Mouse (Mus musculus) megakaryocyte, adult 5-6 weeks (primary cell): Measurements from ENCODE around the gene Ncoa3. TPM values are rescaled to one million over a fixed set of nuclear protein-coding genes. Genes with fewer than 3 reads are reported as not detected.
"Not testable (repeated sequence)": the region's sequence is repeated elsewhere in the genome, so short reads cannot be mapped to it uniquely, and the experiment has no call there.

Experiments
- ATAC-seq: 2 replicates; pipeline ENCODE4 v1.8.0; 2016; ENCODE audit warnings: mild to moderate bottlenecking, inconsistent platforms; ENCODE audit not compliant: poor library complexity, severe bottlenecking
- total RNA-seq, 2 experiments: library from RNA; stranded (forward) in 1 of 2; stranded (reverse) in 1 of 2; fragments of 153-499, 151-499 nt in 1 of 2; fragments of 221-1000, 200-1000 nt in 1 of 2; gene quantifications; 2 replicates each; pipeline versions ENCODE4 v1.2.3 to v1.2.4; 2015 to 2017

Gene Ncoa3
- 50.7 and 54.8 TPM in 2 replicates for total RNA-seq (2015)
- 55.7 and 59.8 TPM in 2 replicates for total RNA-seq (2017)

DNA sequence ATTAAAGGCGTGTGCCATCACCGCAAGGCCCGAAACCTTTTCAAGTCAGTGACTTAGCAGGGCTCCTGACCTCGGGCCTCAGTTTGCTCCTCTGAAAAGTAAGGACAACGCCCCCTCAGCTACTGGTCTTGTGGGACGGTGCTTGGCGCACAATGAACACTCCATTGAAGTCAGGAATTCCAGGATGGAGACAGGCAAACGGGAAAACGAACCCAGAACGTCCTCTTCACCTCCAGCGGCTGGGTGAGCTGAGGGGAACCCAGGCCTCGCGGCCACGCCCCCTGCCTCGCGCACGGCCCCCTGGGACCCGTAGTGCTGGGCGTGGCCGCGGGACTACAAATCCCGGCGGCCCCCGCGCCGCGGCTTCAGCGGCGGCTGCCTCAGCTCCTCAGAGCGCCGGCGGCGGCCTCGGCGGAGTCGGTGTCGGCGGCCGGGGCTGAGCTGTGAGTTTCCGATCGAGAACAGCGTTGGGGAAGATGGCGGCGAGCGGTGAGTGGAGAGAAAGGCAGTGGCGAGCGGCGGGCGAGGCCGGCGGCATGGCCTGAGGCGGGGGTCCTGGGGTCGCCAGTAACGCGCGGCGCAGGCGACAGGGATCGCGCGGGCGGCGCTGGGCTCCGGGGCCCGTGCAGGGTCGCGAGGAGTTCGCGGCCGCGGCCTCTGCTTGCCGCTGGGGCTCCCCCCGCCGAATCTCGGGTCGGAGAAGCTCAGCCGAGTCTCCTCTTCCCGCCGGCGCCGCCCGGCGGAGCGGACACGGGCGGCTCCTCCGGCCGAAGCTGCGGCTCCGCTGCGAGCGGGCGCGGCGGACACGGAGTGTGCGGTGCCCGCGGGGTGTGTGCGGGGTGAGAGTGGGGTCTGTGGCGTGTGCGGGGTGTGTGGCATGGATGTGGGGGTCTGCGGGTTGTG is at the start of gene Ncoa3:
Gene Ncoa3, plus strand, starts transcription at position 367 of the 903 bp plus-strand sequence.
- peak; percentile 98 for ATAC-seq

DNA sequence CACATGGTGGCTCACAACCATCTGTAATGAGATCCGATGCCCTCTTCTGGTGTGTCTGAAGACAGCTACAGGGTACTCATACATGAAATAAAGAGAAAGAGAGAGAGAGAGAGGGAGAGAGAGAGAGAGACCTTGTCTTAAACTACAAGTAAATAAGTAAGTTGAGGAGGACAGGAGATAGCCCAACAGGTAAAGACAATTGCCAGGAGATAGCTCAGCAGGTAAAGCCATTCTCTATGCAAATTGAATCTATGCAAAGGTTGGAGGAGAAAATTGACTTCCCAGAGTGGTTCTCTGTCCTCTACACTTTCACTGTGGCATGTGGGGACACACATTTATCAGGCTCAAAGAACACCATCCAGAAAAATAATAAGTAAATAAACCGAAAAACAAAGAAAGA is 49.3 kb upstream of the Ncoa3 start:
- ATAC-seq, result no peak

DNA sequence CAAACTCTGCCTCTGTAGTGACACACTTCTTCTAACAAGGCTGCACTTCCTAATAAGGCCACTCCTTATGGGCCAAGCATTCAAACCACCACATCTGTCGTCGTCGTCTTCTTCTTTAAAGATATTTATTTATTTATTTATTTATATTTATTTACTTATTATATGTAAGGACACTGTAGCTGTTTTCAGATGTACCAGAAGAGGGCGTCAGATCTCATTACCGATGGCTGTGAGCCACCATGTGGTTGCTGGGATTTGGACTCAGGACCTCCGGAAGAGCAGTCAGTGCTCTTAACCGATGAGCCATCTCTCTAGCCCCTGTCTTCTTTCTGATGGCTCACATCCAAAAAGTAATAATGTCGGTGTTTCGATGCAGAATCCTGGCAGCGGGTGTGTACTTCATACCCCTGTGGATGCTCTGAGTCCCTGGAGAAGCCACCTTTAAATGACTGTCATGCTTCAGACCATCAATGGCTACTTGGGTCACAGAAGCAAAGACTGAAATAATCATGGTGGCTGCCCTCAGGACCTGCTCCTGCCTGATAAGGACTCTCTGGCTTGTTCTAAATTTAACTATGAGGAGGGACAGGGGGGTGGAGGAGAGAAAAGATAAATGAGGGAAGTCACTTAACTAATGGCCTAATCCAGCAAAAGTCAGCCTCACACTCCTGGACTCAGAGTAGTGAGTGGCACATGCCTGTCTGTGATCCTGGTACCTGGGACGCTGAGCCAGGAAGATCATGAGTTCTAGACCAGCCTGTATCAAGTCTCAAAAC is 47.7 kb upstream of the Ncoa3 start:
- ATAC-seq, result no peak

DNA sequence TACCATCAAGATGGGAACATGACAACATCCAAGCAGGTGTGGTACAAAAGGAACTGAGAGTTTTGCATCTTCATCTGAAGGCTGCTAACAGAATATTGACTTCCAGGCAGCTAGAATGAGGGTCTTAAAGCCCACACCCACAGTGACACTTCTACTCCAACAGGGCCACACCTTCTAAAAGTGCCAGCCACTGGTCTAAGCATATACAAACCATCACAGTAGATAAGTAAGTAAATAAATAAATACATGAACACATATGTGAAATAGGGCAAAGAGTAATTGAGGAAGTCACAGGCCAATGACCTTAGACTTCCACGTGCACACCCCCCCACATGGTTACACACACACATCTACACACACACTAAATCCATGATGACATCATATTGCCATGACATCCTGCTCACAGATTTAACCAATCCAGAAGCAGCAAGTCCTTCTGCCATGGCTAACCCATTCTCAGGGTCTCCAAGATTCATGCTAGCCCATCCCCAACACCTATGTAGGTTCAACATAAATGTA is 46.3 kb upstream of the Ncoa3 start:
- ATAC-seq, result peak; percentile 50

DNA sequence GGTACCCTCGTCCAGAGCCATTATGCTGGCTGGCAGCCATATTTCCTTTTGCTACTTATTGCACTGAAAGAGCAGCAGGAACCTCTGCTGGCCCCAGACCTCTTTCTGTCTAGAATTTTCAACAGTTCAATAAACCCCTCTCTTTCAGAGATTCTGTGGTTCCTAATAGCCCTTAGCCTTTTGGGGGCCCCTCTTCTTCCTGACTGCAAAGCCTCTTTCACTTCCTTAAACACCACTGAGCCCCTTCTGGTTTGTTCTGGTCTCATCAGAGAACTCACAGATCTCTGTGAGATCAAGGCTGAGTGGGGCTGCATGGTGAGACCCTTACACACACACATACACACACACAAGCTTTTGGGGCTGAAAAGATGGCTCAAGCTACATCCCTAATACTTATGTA is 44.4 kb upstream of the Ncoa3 start:
- peak; percentile 47; the same call in 1 of the 2 replicates for ATAC-seq

DNA sequence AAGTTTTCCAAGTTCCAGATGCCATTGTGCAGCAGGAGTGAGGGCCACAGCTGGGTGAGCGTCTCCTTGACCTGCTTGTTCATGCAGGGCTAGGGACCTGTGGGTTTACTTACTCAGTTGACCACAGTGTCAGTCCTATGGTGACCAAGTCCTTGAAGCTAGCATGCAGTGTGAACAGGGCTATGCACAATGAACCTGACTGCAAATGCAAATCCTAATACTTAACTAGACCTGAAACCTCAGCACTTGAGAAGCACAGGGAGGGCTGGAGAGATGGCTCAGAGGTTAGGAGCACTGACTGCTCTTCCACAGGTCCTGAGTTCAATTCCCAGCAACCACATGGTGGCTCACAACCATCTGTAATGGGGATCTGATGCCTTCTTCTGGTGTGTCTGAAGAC is 43.7 kb upstream of the Ncoa3 start:
- not testable (repeated sequence) for ATAC-seq

DNA sequence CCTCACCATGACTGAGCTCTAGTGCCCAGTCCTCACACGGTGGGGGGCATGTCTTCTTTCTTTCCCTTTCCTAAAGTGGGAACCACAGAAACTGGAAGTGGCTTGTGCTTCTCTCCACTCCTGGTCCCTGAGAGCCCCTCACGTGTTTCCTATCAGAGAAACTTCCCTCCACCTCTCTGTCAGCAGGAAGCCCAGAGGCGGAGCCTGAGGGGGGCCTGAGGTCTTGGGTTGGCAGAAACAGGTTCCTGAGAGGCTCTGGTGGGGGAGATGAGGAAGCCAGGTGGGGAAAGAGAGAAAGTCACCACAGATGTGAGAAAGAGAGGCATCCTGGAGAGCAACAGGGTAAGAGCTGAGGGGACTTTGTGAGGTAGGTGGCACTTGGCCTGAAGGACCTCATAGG is 42.7 kb upstream of the Ncoa3 start:
- ATAC-seq, result peak; percentile 68

DNA sequence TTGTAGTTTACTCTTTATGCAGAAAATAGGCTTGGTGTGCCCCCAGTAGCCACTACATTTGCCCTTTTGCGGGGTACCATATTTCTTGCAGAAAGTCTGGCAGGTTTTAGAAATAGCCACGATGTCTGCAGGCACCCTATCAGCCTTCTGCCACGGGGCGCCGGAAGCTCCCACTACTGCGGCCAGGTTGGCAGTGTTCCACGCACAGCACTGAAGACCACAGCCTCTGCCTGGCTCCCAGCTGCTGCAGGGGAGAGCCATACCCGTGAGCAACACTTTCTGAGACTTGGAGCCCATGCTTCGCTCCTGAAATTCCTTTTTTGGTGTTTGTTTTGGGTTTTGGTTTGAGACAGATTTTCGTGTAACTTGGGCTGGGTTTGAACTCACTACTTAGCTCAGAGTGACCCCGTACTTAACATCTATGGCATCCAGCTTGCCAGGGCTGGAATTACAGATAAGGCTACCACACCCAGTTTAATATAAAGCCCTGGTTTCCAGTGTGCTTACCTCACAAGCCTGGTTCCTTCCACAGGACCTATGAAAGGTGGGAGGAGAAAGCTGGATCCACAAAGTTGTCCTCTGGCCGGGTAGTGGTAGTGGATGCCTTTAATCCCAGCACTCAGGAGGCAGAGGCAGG is 40.9 kb upstream of the Ncoa3 start:
- no peak for ATAC-seq

DNA sequence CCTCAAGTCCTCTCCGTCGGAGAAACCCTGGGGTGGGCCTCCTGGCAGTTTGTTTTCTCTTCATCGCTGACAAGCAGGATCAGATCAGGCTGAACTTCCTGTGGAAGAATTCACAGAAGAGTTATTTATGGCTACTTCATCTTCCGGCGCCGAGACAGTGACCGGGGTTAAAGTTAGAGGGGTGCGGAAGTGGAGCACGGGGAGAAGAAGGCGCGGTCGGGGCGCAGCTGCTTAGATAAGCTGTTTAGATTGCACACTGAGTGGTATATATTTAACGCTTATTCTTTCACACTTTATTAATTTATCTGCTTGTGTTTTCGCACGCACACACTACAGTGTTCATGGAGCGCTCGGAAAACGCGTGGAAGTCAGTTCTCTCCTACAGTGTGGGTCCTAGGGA is 37.6 kb upstream of the Ncoa3 start:
- ATAC-seq, result peak; percentile 83

DNA sequence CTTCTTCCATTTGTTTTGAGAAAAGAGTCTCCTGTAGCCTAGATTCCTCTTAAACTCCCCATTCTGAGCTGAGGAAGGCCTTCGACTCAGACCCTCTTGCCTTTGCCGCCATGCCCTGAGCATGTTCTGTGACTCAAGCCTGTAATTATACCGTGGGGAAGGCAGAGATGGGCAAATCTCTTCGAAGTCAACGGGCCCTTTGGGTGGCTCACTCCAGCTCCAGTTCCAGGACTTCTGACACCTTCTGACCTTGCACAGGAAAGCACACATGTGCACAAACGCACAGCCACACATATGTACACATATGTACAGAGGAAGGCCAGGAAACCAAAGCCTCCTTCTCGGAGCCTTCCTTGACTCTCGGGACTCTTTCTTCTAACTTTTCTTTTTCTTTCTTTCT is 37.0 kb upstream of the Ncoa3 start:
- 0 out of 2 replicates have a peak, but pooled peaks have one; percentile 18 for ATAC-seq

DNA sequence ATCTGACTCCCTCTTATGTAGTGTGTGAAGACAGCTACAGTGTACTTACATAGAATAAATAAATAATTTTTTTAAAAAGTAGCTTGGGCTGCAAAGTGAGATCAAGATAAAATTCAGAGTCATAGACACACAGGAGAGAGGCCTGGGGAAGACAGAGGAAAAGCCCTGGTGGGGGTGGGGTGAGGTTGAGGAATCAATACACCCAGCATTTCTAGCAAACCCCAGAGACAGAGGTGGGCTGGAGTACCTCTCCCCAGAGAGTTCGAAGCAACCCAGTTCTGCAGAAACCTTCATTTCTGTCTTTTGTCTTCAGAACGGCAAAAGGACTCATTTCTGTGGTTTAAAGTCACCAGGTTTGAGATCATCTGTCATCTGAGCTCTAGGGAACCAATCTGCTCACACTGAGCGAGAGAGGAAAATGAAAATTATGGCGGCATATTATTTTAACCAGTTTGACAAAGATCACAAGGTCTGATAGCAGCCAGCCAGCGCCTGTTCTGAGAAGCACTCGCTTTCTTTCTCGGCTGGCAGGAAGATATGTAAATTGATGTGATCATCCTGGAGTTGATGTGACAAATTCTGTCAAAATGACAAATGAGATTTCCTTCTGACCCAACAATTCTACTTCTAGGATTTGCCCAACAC is 36.2 kb upstream of the Ncoa3 start:
- no peak for ATAC-seq

DNA sequence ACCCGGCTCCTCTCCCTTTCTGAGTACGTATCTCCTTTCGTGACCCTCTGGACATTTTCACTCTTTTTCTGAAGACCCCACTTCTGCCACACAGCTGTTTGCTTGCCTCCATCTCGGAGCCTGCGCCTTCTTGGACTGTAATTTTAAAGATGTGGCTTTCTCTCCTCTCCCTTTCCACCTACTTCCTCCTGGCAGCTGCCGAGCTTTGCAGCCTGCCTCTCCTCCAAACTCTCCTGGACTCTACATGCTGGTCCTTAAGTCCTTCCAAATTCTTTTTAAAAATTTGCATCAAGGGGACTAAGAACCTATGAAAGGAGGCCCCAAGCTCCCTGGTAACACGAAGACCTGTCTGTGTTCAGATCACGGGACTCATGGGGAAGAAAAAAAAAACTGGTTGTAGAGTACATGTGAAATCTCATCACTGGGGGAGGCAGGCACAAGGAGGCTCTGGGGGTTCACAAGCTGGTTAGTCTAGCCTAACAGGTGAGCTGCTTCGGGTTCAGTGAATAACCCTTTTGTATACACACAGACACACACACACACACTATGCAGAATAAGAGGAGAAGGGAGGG is 35.1 kb upstream of the Ncoa3 start:
- no peak for ATAC-seq

DNA sequence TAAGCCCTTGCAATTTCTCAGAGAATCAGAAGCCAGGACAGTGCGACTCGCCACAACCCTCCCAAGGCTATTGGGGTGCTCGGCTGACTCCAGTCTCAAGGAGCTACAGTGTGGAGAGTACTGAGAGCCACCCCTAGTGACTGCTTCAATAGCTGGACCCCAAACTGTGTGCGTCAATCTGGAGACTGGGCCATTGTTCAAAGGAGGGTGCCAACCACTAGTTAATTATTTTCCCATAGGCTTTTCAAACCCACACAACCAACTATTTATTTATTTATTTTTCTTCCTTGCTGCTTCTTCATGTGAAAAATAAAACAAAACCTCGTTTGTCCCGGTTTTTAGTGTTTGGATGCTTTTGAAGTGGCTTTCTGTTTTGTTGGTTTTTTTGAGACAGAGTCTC is 33.9 kb upstream of the Ncoa3 start:
- ATAC-seq, result no peak

DNA sequence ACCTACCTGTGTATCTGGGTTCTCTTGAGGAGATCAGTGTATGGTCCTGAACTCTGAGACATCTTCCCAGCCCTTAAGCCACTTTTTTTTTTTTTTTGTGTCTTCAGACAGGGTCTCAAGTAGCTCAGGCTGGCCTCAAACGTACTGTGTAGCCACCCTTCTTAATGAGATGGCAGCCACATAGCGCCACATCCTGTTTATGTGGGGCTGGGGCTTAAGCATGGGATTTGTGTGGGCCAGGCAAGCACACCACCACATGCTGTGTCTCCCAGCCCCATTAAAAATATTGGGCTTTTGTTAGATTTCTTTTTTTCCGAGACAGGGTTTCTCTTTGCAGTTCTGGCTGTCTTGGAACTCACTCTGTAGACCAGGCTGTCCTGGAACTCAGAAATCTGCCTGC is 31.7 kb upstream of the Ncoa3 start:
- no peak for ATAC-seq

DNA sequence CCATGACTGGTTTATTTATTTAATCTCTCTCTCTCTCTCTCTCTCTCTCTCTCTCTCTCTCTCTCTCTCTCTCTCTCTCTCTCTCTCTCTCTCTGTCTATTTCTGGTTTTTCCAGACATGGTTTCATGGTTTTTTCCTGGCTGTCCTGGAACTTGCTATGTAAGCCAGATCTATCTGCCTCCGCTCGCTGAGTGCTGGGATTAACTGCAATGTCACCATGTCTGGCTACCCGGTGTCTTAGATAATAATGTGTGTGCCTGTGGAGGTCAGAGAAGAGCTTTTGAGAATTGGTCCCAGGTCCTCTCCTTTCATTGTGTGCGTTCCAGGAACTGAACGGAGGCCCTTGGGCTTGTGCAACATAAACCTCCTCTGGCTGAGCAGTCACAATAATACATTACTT is 29.6 kb upstream of the Ncoa3 start:
- no peak for ATAC-seq

DNA sequence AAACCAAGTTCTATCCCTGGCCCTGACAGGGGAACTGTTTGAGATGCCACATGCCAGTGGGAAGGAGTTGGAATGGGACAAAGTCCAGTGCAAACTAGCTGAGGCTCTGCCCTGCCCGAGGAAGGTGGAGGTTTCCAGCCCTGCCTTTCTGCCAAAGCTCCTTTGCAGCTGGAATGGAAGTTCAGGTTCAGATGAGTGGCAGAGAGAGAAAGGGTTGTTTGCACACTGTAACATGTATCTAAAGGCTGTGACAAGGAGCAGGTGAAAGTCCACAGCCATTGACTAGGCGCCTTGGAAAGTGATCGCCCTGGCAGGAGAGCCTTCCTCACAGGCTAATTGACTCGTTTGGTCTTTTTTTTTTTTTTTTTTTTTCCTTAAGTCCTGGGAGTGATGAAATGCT is 28.3 kb upstream of the Ncoa3 start:
- ATAC-seq, result no peak

DNA sequence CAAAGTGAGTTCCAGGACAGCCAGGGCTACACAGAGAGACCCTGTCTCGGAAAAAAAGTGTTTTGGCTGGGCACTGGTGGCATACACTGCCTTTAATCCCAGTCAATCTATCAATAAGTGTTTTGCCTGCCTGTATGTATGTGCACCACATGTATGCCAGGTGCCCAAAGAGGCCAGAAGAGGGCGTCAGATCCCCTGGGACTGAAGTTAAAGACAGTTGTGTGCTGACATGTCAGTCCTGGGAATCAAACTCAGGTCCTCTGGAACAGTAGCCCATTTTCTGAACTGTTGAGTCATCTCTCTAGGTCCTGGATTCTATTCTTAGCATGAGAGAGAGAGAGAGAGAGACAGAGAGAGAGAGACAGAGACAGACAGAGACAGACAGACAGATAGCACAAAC is 25.4 kb upstream of the Ncoa3 start:
- ATAC-seq, result no peak

DNA sequence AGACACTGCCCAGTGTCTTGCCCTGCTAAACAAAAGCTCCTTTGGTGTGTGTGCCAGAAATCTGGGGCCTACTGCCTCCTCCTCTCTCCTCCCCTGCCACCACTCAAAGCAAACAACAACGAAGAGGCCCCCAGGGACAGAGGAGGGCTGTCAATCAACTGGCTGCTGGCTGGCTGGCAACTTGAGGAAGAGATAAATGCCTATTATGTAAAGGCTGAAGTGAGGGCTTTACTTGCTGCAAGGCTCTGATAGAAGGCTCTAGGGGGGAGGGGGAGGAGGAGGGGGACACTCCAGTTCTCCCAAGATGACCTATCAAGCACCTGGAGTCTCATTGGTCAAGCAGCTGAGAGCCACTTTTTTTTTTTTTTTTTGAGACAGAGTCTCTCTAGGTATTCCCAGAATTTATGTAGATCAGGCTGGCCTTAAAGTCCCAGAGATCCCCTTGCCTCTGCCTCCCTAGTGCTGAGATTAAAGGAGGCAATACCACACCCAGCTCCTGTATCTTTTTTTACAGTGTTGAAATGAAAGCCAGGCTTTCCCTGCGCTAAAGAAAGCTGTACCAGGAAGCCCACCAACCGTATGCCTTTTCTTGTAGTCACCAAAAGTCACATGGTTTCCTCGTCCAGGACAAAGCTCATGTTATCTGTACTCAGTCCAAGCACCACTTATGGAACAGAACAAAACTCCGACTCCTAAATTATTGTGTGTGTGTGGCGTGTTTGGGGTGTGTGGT is 24.4 kb upstream of the Ncoa3 start:
- no peak for ATAC-seq

DNA sequence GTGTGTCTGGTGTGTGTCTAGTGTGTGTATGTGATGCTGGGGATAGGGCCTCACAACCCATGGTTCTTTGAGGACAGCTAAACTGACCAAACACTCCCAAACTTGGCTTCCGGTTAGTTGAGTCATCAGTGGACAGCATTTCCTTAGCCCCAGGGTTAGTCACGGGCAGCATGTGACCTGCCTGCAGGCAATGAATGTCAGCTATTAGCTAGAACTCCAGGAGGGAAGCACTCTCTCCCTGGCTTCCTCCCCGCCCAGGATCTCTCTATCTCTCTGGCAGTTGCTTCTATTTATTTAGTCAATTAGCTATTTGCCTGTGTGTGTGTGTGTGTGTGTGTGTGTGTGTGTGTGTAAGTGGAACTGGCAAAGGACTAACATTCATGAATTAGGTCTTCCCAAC is 23.6 kb upstream of the Ncoa3 start:
- peak; percentile 77 for ATAC-seq

DNA sequence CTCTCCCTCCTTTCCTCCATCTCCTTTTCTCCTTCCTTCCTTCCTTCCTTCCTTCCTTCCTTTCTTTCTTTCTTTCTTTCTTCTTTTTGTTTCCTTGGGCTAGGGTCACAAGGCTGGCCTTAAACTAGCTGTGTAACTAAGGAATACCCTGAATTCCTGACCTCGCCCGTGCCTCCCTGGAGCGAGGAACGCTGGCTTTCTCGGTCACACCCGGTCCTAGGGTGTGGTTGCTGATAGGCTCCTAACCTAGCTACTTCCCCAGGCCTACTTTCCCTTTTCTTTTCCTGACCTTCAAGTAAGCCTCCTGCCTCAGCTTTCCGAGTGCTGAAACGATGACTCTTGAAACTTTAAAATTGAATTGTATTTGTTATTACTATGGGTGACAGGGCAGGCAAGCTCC is 23.0 kb upstream of the Ncoa3 start:
- 0 out of 2 replicates have a peak, but pooled peaks have one; percentile 40 for ATAC-seq
